Mouse (Mus musculus) neutrophil, adult 65 days (primary cell): ENCODE measurements around the gene Arid1b. TPM values are rescaled to one million over a fixed set of nuclear protein-coding genes. Genes with fewer than 3 reads are reported as not detected.

Experiments used
- total RNA-seq: library from RNA; stranded (reverse); gene quantifications from 2 replicates; pipeline ENCODE4 v1.2.4, GENCODE M21; 2023

The Arid1b gene
- 59.8 and 84.2 TPM in 2 replicates for total RNA-seq

GRCm38 (mm10) chr17:4993840-4994503 is at the start of gene Arid1b:
Gene Arid1b (plus strand): TSS chr17:4994332.

